16 mouse cellular contexts compared by ENCODE assay signal in genomic region chr11:88309059-88309700, GRCm38 (mm10). TPM values are rescaled to one million over a fixed set of nuclear protein-coding genes. Genes with fewer than 3 reads are reported as not detected.
DNase-seq lines count a peak whose midpoint lies in the region; ATAC-seq and TF ChIP-seq lines count a peak whose summit lies in the region.
"Had no signal": no experiment of that assay in that cellular context is flagged by ENCODE, and none has a peak within 500 bp of the region (broad histone marks: within the 10 kb centered on the region; RNA-seq: fewer than 3 reads in every experiment).

No protein-coding gene starts in this region.

- H3K9ac ChIP-seq in forebrain, postnatal 0 days = no peak overlapping the region
- H3K9ac ChIP-seq in forebrain, embryonic 14.5 days (ENCODE audit: low read length) = no peak overlapping the region

- no peaks in the 10 kb centered on the region for H3K9me3 ChIP-seq in forebrain, embryonic 10.5 days
- no peaks in the 10 kb centered on the region for H3K9me3 ChIP-seq in forebrain, postnatal 0 days (ENCODE audit: low read length)
- H3K9me3 ChIP-seq in forebrain, embryonic 14.5 days (replicated peaks; ENCODE audit: control insufficient read depth, low read length) = no peaks in the 10 kb centered on the region

- WGBS in forebrain, embryonic 10.5 days = 60% methylated on average over 10 of the region's 10 CpGs
- 39% methylated on average over 10 of the region's 10 CpGs for WGBS in forebrain, postnatal 0 days
- WGBS in forebrain, embryonic 14.5 days = 45% methylated on average over 10 of the region's 10 CpGs

- H3K36me3 ChIP-seq in forebrain, embryonic 10.5 days (replicated peaks) = no peaks in the 10 kb centered on the region
- H3K36me3 ChIP-seq in forebrain, postnatal 0 days (ENCODE audit: insufficient read depth) = no peaks in the 10 kb centered on the region
- H3K36me3 ChIP-seq in forebrain, embryonic 14.5 days (ENCODE audit: control insufficient read depth, insufficient read depth, low read length) = no peaks in the 10 kb centered on the region

- no peak overlapping the region for H3K4me2 ChIP-seq in forebrain, postnatal 0 days (ENCODE audit: low read depth)
- H3K4me2 ChIP-seq in forebrain, embryonic 14.5 days (ENCODE audit: low read length) = no peak overlapping the region

- no peak for DNase-seq in forebrain, embryonic 10.5 days (ENCODE audit: extremely low spot score, low spot score)
- no peak for DNase-seq in forebrain, postnatal 0 days
- peak; percentile 80 for DNase-seq in brain, embryonic 14.5 days (ENCODE audit: low read depth)
- peak; percentile 52 for DNase-seq in forebrain, embryonic 14.5 days (ENCODE audit: low spot score)
- peak; percentile 74 for DNase-seq in mesoderm, embryonic 11.5 days (ENCODE audit: low read depth, low spot score)
- no peak for DNase-seq in adrenal gland, postnatal 4 days (ENCODE audit: low spot score in 2 of 2)
- no peak for DNase-seq in gastrocnemius, postnatal 36 days
- DNase-seq: kidney, postnatal 10 days; lung, adult 2 months; thymus, postnatal 36 days had no signal

- H3K27ac ChIP-seq in forebrain, embryonic 10.5 days = peak overlapping the region; percentile 73
- no peak overlapping the region for H3K27ac ChIP-seq in forebrain, postnatal 0 days (ENCODE audit: low read depth, low read length)
- peak overlapping the region; percentile 27; the same call in 1 of the 2 replicates for H3K27ac ChIP-seq in forebrain, embryonic 14.5 days (ENCODE audit: low read depth, low read length)

- no peak for ATAC-seq in forebrain, postnatal 0 days
- peak; percentile 65 for ATAC-seq in forebrain, embryonic 14.5 days
- no peak for ATAC-seq in monocyte, adult 5-6 weeks (replicated peaks; ENCODE audit: insufficient number of reproducible peaks, low FRiP score, low TSS enrichment, poor library complexity, severe bottlenecking)

- H3K4me3 ChIP-seq in forebrain, embryonic 10.5 days = no peak overlapping the region
- no peak overlapping the region for H3K4me3 ChIP-seq in forebrain, postnatal 0 days (ENCODE audit: low read depth, low read length)
- no peak overlapping the region for H3K4me3 ChIP-seq in forebrain, embryonic 14.5 days (ENCODE audit: low read depth, low read length)

- no peak for TF ChIP-seq POLR2A in brain, embryonic 14.5 days (IDR thresholded peaks at IDR 0.05; ENCODE audit: borderline replicate concordance, extremely low read depth, insufficient read depth, insufficient read length, poor library complexity, severe bottlenecking)

- H3K27me3 ChIP-seq in forebrain, embryonic 10.5 days (ENCODE audit: poor library complexity, severe bottlenecking) = peaks cover 22% of the 10 kb centered on the region
- no peaks in the 10 kb centered on the region for H3K27me3 ChIP-seq in forebrain, postnatal 0 days (ENCODE audit: insufficient read depth, low read length)
- H3K27me3 ChIP-seq in forebrain, embryonic 14.5 days (replicated peaks; ENCODE audit: control insufficient read depth, insufficient read depth, low read length) = no peaks in the 10 kb centered on the region

- intact Hi-C loops in gastrocnemius, postnatal 36 days (cut with DNase I) = no loop called here

- no peak for TF ChIP-seq CTCF in forebrain, postnatal 0 days (IDR thresholded peaks at IDR 0.05; ENCODE audit: low read depth)
- TF ChIP-seq CTCF in brain, embryonic 14.5 days (IDR thresholded peaks at IDR 0.05; ENCODE audit: borderline replicate concordance, extremely low read depth, insufficient read depth, insufficient read length) = no peak

- peaks cover 64% of the 10 kb centered on the region for H3K4me1 ChIP-seq in forebrain, embryonic 10.5 days
- no peaks in the 10 kb centered on the region for H3K4me1 ChIP-seq in forebrain, postnatal 0 days (ENCODE audit: insufficient read depth)
- peaks cover 8% of the 10 kb centered on the region; the same call in 1 of the 2 replicates for H3K4me1 ChIP-seq in forebrain, embryonic 14.5 days (ENCODE audit: control insufficient read depth, insufficient read depth, low read length)

RNA-seq across cellular contexts. Expression of gene Ccdc182, which starts 15.3 kb away (rescaled TPM):
- 0.17 and 0.73 TPM in 2 replicates for polyA plus RNA-seq in forebrain, embryonic 10.5 days (2016; fragmentation: Nextera tagmentation; extraction: Ambion mirVana)
- not detected in 2 replicates for total RNA-seq in forebrain, postnatal 0 days (2014; rRNA removed)
- not detected in 2 replicates for polyA plus RNA-seq in forebrain, postnatal 0 days (2015; fragmentation: Nextera tagmentation; extraction: Ambion mirVana)
- 0.20 and 0.30 TPM in 2 replicates for polyA plus RNA-seq in brain, embryonic 14.5 days (2012; rRNA removed)
- polyA plus RNA-seq in forebrain, embryonic 14.5 days (2014; fragmentation: Nextera tagmentation; extraction: Ambion mirVana) = 0.24 TPM in 1 of 2 replicates, not detected in the other
- not detected for total RNA-seq in adrenal gland, postnatal 4 days (2021)
- total RNA-seq in gastrocnemius, postnatal 36 days (2021) = not detected
- not detected in 3 replicates for total RNA-seq in monocyte, adult 5-6 weeks (2017)
- total RNA-seq: heart, postnatal 25 days; left cerebral cortex, postnatal 14 days; megakaryocyte-erythroid progenitor cell, adult 5-6 weeks had no signal
- polyA plus RNA-seq: C2C12; gonadal fat pad, adult 2 months; lung, adult 2 months had no signal

Comparison
In these comparisons a context has a peak if more than half of its experiments do, and no peak if none do; other contexts are left out.
1. DNase-seq: peak in brain, embryonic 14.5 days (single experiment), forebrain, embryonic 14.5 days (single experiment) and mesoderm, embryonic 11.5 days (single experiment); none in forebrain, embryonic 10.5 days (single experiment), forebrain, postnatal 0 days (single experiment), adrenal gland, postnatal 4 days (0 of 2) and gastrocnemius, postnatal 36 days (0 of 2).